Mouse (Mus musculus) heart, embryonic 10.5 days (tissue): Measurements from ENCODE around the gene Ccl11. TPM values are rescaled to one million over a fixed set of nuclear protein-coding genes. Genes with fewer than 3 reads are reported as not detected.

Experiments
- DNase-seq: peaks from one replicate; pipeline ENCODE4 v3.0.0-alpha.2; 2017; ENCODE audit warnings: low spot score
- H3K27ac ChIP-seq: fragments of 300-500 bp; sonication (generic); 2 replicates; pipeline ENCODE4 v1.5.1; 2016; ENCODE audit warnings: mild to moderate bottlenecking
- H3K27me3 ChIP-seq: fragments of 300-500 bp; sonication (generic); 2 replicates; pipeline ENCODE4 v1.6.1; 2016; ENCODE audit warnings: mild to moderate bottlenecking; ENCODE audit not compliant: poor library complexity, insufficient read depth, severe bottlenecking
- H3K36me3 ChIP-seq: fragments of 300-500 bp; sonication (generic); 2 replicates; pipeline ENCODE4 v1.6.1; 2016; ENCODE audit warnings: mild to moderate bottlenecking, moderate library complexity
- H3K4me1 ChIP-seq: fragments of 300-500 bp; sonication (generic); 2 replicates; pipeline ENCODE4 v1.6.1; 2016; ENCODE audit warnings: mild to moderate bottlenecking
- H3K4me3 ChIP-seq: fragments of 300-500 bp; sonication (generic); 2 replicates; pipeline ENCODE4 v1.5.1; 2016; ENCODE audit warnings: mild to moderate bottlenecking, moderate library complexity
- H3K9me3 ChIP-seq: fragments of 300-500 bp; sonication (generic); 2 replicates; pipeline ENCODE4 v1.6.1; 2016; ENCODE audit warnings: mild to moderate bottlenecking, moderate library complexity
- WGBS: fragments of 180-500 bp; shearing (Covaris S2); methylation state at CpG from one replicate; pipeline ENCODE4 v1.1.7; 2016; 5-methylcytosine and 5-hydroxymethylcytosine counted together
- polyA plus RNA-seq: library from polyadenylated mRNA; unstranded; fragments of >200 nt; fragmentation: Nextera tagmentation; extraction: Ambion mirVana; gene quantifications from 2 replicates; pipeline ENCODE4 v1.2.1, GENCODE M21; 2016

Ccl11 gene
- polyA plus RNA-seq, result not detected in 2 replicates

DNA sequence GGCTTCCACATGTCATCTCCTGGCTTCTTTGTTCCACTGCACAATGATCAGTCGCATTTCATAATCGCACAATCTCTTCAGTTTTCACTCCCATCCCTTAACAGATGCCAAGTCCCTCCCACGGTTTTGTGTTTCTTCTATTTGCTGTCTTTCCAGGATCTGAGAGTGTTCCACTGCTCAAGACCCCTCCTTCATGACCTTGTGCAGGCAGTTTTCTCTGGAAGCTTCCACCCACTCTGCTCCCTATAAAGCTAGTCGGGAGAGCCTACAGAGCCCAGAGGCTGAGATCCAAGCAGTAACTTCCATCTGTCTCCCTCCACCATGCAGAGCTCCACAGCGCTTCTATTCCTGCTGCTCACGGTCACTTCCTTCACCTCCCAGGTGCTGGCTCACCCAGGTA, at the start of gene Ccl11:
Gene Ccl11 (plus strand): TSS at position 178 of the 400 bp plus-strand sequence.
- WGBS, result 76% methylated on average over 6 of the region's 6 CpGs
- H3K4me1 ChIP-seq, result no peaks in the 10 kb centered on the region
- no peaks in the 10 kb centered on the region for H3K36me3 ChIP-seq
- no peak for DNase-seq
- H3K4me3 ChIP-seq, result no peak within 1 kb of the TSS
- H3K27me3 ChIP-seq, result no peaks in the 10 kb centered on the region
- no peak within 1 kb of the TSS for H3K27ac ChIP-seq
- no peaks in the 10 kb centered on the region for H3K9me3 ChIP-seq

DNA sequence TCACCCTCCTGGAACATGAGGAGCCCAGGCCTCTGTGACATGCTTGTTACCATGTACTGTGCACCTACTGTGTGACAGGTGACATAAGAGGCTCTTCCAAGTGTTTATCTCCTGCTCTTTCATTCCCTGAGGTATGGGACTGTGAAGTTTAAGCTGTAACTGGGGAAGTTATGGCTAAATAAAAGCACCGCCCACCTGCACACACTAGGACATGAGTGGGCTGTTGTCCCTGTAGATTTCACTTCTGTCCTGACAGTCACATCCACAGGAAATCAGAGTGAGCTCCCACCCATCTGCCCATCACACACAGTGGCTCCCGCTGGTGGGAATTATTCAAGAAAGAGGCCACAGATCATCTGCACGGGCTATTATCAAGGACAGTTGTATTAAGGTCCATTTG, 47.5 kb upstream of the Ccl11 start:
- no peak for DNase-seq
- H3K9me3 ChIP-seq, result no peaks in the 10 kb centered on the region
- no peaks in the 10 kb centered on the region for H3K36me3 ChIP-seq
- WGBS, result 93% methylated on average over 3 of the region's 3 CpGs
- H3K27ac ChIP-seq, result no peak overlapping the region
- no peak overlapping the region for H3K4me3 ChIP-seq
- peaks cover 15% of the 10 kb centered on the region; the same call in 1 of the 2 replicates for H3K4me1 ChIP-seq
- no peaks in the 10 kb centered on the region for H3K27me3 ChIP-seq

DNA sequence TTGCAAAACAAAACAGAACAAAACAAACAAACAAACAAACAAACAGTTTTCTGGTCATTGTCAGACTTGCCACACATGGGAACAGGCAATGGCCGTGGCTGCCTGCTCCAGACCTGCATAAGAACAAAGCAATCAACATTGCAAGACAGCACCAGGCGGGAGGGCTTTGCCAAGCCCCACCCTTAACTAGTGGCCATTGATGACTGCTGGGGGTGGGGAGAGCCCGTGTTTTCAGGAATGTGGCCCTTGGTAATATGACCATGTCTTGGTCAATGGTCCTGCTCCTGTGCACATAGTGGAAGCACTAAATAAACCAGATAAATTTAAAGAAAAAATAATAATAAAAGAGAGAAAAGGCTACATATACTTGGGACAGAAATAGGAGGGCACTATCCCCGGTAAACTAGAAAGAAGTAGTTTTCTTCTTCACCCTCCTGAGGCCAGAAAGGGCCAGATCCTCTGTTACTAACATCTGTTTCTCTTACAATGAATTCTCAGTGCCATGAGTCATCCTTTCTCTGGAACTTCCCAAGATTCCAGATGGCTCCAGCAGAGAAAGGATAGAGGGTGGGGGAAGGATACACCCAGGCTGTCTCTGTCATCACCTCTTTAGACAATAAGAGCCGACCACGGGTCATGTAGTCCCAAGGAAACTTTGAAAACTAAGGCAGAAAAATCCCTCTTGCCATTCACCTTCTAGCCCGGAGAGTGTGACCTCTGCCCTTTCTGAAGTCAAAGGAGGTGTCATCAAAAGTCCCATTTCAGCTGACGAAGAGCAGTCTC, 46.0 kb upstream of the Ccl11 start:
- Histone ChIP-seq H3K36me3 (no peaks in the 10 kb centered on the region), H3K4me1 (peaks cover 14% of the 10 kb centered on the region; the same call in 1 of the 2 replicates), H3K9me3 (no peaks in the 10 kb centered on the region), H3K27ac (no peak overlapping the region), H3K27me3 (no peaks in the 10 kb centered on the region), H3K4me3 (no peak overlapping the region)
- no peak for DNase-seq
- WGBS, result 42% methylated on average over 8 of the region's 8 CpGs

DNA sequence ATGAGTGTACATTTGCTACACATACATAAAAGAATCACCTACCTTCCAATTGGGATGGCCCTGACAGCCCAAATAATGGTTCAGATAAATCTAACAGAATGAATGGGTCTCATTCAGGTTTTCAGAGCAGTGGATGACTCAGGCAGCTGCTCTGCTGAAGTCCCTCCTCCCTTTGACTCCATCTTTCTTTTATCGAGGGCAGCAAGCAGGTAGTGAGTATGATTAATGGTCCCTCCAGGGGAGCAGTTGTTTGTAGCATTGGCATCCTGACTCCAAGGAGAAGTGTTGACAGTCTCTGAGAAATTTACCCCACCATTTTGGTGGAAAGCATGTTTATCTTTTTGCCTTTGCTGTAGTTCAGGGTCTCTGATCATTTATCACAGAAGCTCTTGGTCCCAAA, 43.9 kb upstream of the Ccl11 start:
- Histone ChIP-seq H3K27me3 (no peaks in the 10 kb centered on the region), H3K9me3 (no peaks in the 10 kb centered on the region), H3K27ac (no peak overlapping the region), H3K4me3 (no peak overlapping the region), H3K4me1 (peaks cover 7% of the 10 kb centered on the region), H3K36me3 (no peaks in the 10 kb centered on the region)
- DNase-seq, result no peak
- 29% methylated on average over 1 of the region's 1 CpGs for WGBS

DNA sequence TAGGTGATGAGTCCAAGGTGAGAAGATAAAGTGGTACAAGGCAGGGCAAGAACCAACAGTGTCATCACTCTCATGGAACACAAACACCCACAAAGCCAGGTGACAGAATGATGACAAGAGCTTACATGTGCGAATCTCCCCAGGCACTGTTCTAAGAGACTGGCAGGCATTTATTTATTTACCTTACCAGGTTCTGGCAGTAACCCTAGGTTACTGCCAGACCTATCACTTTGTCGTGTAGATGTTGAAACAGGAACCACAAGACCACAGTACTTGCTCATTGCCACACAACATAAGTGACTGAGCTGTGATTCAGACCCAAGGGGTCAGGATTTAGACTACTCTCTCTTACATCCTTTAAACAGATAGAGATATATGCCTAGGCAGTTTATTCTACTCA, 42.6 kb upstream of the Ccl11 start:
- H3K9me3 ChIP-seq, result no peaks in the 10 kb centered on the region
- 63% methylated on average over 2 of the region's 2 CpGs for whole genome bisulfite sequencing
- H3K4me3 ChIP-seq, result no peak overlapping the region
- H3K27ac ChIP-seq, result no peak overlapping the region
- H3K4me1 ChIP-seq, result peaks cover 20% of the 10 kb centered on the region
- DNase-seq, result no peak
- no peaks in the 10 kb centered on the region for H3K27me3 ChIP-seq
- no peaks in the 10 kb centered on the region for H3K36me3 ChIP-seq

DNA sequence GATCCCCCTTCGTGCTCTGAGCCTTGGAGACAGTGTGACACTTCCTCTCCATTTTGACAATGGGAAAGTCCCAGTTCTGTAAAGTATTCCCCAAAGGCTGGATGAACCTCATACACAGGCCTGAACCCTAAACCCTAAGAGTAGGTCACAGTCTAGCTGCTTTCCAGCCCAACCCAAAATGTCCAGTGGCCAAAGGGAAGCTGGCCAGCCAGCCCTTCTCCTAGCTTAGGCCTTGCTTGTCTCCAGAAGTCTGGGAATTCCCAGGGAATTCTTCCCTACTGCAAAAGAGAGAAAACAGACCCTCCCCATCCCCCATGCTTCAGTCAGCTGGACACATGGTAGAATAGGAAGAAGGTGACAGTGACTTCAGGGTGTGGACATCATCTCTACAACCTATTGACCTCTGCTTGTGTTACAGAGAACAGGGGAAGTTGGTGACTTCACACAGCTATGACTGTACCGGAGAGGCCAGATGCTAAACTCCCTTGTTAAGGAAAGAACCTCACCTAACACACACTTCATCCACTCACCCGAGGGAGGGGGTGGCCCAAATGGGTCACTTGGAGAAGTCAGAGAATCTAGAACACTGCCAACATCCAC, 41.3 kb upstream of the Ccl11 start:
- DNase-seq, result no peak

DNA sequence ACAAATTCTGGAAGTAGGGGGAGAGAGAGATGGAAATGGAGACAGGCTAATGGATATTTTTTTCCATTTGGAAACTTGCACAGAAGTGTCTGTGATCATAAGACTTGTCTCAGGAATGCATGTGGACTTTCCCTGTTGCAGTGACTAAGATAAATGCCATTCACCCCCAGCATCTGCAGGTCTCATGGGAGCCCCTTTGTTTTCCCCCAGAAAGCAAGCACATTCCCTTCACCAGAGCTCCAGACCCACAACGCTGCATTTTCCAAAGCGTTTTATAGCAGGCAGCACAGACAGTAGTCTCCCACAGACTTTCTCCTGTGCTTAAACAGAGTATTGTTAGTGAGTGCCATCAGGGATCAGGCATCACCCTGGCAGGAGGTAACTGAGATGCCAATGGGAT, 38.2 kb upstream of the Ccl11 start:
- Histone ChIP-seq H3K4me1 (peaks cover 29% of the 10 kb centered on the region), H3K27me3 (no peaks in the 10 kb centered on the region), H3K27ac (no peak overlapping the region), H3K4me3 (no peak overlapping the region), H3K36me3 (no peaks in the 10 kb centered on the region), H3K9me3 (no peaks in the 10 kb centered on the region)
- 45% methylated on average over 2 of the region's 2 CpGs for WGBS
- no peak for DNase-seq

More for the DNA sequence above, 41.3 kb upstream of the Ccl11 start:
- Histone ChIP-seq H3K27me3 (no peaks in the 10 kb centered on the region), H3K9me3 (no peaks in the 10 kb centered on the region), H3K4me3 (no peak overlapping the region), H3K27ac (no peak overlapping the region), H3K36me3 (no peaks in the 10 kb centered on the region), H3K4me1 (peaks cover 32% of the 10 kb centered on the region)
- WGBS, result 74% methylated on average over 3 of the region's 3 CpGs

DNA sequence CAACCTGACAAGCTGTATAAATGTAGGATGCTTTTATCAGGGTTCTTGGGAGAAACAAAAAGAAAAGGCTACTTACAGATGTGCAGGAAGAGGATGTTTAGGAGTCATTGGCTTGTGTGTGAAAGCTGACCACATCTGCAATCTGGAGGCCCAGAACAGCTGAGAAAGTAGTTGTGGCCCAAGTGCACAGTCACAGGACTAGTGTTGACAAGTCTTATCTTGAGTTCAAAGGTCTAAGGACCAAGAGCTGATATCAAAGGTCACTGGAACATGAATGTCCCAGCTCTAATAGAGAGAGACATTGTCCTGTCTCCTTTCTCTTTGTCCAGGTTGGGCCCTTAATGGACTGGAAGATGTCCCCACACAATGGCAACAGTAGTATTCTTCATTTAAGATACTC, 37.8 kb upstream of the Ccl11 start:
- no peak overlapping the region for H3K27ac ChIP-seq
- H3K4me3 ChIP-seq, result no peak overlapping the region
- no peaks in the 10 kb centered on the region for H3K9me3 ChIP-seq
- H3K27me3 ChIP-seq, result no peaks in the 10 kb centered on the region
- peaks cover 29% of the 10 kb centered on the region for H3K4me1 ChIP-seq
- DNase-seq, result no peak
- H3K36me3 ChIP-seq, result no peaks in the 10 kb centered on the region

DNA sequence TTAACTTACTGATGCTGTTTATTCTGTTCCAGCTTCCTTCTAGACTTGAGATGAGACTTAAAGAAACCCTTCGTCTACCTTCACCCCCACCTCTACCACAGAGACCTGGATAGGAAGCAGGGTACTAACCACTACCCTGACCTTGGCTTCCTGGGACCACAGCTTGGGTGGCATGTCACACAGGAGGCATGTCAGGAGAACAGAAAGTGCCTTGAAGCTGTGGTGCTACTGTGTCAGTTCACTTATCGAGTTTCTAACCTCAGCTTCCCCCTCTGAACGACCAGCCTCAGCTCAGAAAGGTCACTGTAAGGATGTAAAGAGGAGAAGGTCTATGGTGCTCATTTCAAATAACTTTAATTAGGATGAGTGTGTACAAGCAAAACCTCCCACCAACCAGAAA, 36.2 kb upstream of the Ccl11 start:
- H3K27ac ChIP-seq, result no peak overlapping the region
- DNase-seq, result no peak
- WGBS, result 47% methylated on average over 3 of the region's 3 CpGs
- H3K36me3 ChIP-seq, result no peaks in the 10 kb centered on the region
- H3K9me3 ChIP-seq, result no peaks in the 10 kb centered on the region
- H3K4me1 ChIP-seq, result peaks cover 29% of the 10 kb centered on the region
- H3K27me3 ChIP-seq, result no peaks in the 10 kb centered on the region
- H3K4me3 ChIP-seq, result no peak overlapping the region

DNA sequence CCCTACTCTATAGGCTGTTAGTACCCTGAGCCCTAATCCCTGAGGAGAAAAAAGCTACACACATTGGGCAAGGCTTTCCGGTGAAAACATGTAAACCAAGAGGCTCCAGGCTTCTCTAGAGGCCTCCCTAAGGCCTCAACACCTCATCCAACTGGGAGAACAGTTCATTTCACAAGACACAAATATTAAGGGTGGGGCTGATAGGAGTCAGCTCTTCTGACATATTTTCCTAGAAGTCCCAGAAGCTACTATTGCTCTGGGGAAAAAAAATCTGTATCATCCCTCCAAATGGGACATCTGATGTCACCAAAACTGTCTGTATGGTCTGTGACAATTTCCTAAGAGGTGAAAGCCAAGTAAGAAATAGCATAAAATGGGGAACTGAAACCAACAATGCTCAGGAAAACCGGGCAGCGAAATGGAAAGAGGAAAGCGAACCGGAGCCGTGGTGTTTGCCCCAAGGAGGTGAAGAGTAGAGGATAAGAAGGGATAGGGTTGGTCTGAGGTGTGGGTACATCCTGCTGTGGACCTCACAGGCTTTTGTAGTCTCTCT, 35.0 kb upstream of the Ccl11 start:
- H3K27ac ChIP-seq, result no peak overlapping the region
- peaks cover 29% of the 10 kb centered on the region for H3K4me1 ChIP-seq
- WGBS, result 88% methylated on average over 6 of the region's 6 CpGs
- no peaks in the 10 kb centered on the region for H3K27me3 ChIP-seq
- no peak overlapping the region for H3K4me3 ChIP-seq
- no peak for DNase-seq
- no peaks in the 10 kb centered on the region for H3K36me3 ChIP-seq
- H3K9me3 ChIP-seq, result no peaks in the 10 kb centered on the region

DNA sequence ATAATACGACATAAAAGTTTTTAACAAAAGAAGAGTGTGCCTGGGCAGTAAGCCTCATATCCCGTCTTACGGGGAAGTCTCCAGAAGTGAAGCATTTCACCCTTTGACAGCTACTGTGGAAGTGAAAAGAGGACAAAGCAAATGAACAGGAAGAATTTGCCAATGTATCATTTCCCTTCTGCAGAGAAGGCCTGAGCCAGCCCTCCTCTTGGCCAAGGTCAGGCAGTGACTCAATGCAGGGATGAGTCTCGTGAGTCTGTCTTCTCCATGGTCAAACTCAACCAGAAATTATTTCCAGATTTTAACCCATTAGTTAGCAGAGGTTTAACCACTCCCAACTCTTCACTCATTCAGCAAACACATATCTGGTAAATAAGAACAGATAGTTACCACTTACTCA, 33.9 kb upstream of the Ccl11 start:
- Histone ChIP-seq H3K27ac (no peak overlapping the region), H3K9me3 (no peaks in the 10 kb centered on the region), H3K4me3 (no peak overlapping the region), H3K36me3 (no peaks in the 10 kb centered on the region), H3K27me3 (no peaks in the 10 kb centered on the region), H3K4me1 (peaks cover 27% of the 10 kb centered on the region)
- WGBS, result 82% methylated on average over 4 of the region's 4 CpGs
- no peak for DNase-seq

DNA sequence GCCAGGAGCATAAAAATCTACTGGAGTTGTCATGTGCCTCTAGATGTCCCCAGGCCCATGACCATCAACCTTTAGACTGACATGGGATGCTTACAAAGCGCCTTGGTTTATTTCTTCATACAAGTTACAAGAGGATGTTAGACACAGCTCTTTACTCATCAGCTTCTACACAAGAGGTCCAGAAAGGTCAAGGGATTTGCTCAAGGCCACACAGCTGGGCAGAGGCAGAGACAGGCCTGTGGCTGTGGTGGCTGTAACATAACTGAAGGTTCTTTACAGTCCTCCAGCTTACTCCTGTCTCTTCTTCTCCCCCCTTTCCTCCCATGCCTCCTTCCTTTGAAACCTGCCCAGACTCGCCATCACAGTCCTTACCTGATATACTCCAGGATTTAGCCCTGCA, 27.5 kb upstream of the Ccl11 start:
- WGBS, result 67% methylated on average over 2 of the region's 2 CpGs
- Histone ChIP-seq H3K9me3 (no peaks in the 10 kb centered on the region), H3K27ac (no peak overlapping the region), H3K36me3 (no peaks in the 10 kb centered on the region), H3K4me3 (no peak overlapping the region), H3K4me1 (peaks cover 3% of the 10 kb centered on the region; the same call in 1 of the 2 replicates), H3K27me3 (no peaks in the 10 kb centered on the region)
- DNase-seq, result no peak

DNA sequence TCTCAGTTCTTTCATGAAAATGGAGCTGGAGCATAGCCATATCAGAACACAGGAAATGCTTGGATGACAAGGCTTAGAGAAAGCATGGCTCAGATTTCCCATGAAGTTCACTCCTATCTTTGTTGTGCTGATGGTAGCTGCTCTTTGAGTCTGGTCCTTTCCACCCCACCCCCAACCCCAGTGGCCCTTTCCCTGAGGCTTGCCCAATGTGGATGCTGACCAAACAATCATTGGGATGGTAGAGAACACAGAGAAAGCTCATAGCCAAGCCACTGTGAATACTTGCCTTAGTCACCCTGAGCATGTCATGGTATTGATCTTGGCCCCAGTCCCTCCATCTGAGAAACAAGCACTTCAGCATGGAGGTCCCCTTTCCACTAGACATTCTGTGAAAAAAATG, 25.5 kb upstream of the Ccl11 start:
- H3K27ac ChIP-seq, result no peak overlapping the region
- H3K4me1 ChIP-seq, result peaks cover 6% of the 10 kb centered on the region; the same call in 1 of the 2 replicates
- no peaks in the 10 kb centered on the region for H3K27me3 ChIP-seq
- no peak for DNase-seq
- no peaks in the 10 kb centered on the region for H3K9me3 ChIP-seq
- H3K36me3 ChIP-seq, result no peaks in the 10 kb centered on the region
- no peak overlapping the region for H3K4me3 ChIP-seq
